Mouse (Mus musculus) gastrocnemius, adult 8-10 months (tissue): ENCODE measurements around the gene Polr1a. TPM values are rescaled to one million over a fixed set of nuclear protein-coding genes. Genes with fewer than 3 reads are reported as not detected.

ENCODE experiments used
- DNase-seq, 2 experiments: peaks; one replicate each; pipeline ENCODE4 v3.0.0; 2022; ENCODE audit warnings: low spot score in 2 of 2
- total RNA-seq, 4 experiments: library from RNA; stranded (reverse); gene quantifications; 2 replicates each; pipeline ENCODE4 v1.2.4; 2022

The Polr1a gene
- total RNA-seq, 4 experiments from 2014 or later = 29.0 to 37.6 (median 35.8) TPM

- no peak for DNase-seq
These were observed 88.4 kb downstream of the Polr1a start for GRCm38 (mm10) chr6:71997215-71997614.

- no peak for DNase-seq
These were observed 91.2 kb downstream of the Polr1a start for GRCm38 (mm10) chr6:71999917-72000512.

GRCm38 (mm10) chr6:72001220-72001777 is 92.4 kb downstream of the Polr1a start:
- no peak for DNase-seq

- no peak for DNase-seq
These were observed 98.8 kb downstream of the Polr1a start for GRCm38 (mm10) chr6:72007411-72008212.

- DNase-seq = no peak
These were observed 99.4 kb downstream of the Polr1a start for GRCm38 (mm10) chr6:72008213-72008655.

GRCm38 (mm10) chr6:72009454-72009853 is 100.6 kb downstream of the Polr1a start:
- no peak for DNase-seq

- no peak for DNase-seq
These were observed 105.2 kb downstream of the Polr1a start for GRCm38 (mm10) chr6:72014033-72014432.

- DNase-seq = no peak
These were observed 109.2 kb downstream of the Polr1a start for GRCm38 (mm10) chr6:72018052-72018451.

- no peak for DNase-seq
These were observed 116.6 kb downstream of the Polr1a start for GRCm38 (mm10) chr6:72025497-72025896.

GRCm38 (mm10) chr6:72028079-72028478 is 119.2 kb downstream of the Polr1a start:
- no peak for DNase-seq

- no peak for DNase-seq
These were observed 120.8 kb downstream of the Polr1a start for GRCm38 (mm10) chr6:72029674-72030073.

Other genes with a start within 250 kb of the Polr1a start
- gene Reep1, start 201.5 kb upstream of the Polr1a start, total RNA-seq = 10 to 100 TPM; 58.1 to 89.1 (median 69.7) TPM
- gene Mrpl35, start 82.1 kb upstream of the Polr1a start, total RNA-seq = 10 to 100 TPM; 33.5 to 42.3 (median 36.9) TPM
- gene Immt, start 77.7 kb upstream of the Polr1a start, total RNA-seq = 100 to 1,000 TPM; 260 to 279 (median 270) TPM
- 10 to 100 TPM; 54.4 to 58.1 (median 55.9) TPM for gene Ptcd3, start 303 bp upstream of the Polr1a start, total RNA-seq
- gene St3gal5, start 188.5 kb downstream of the Polr1a start, total RNA-seq = 10 to 100 TPM; 48.5 to 85.9 (median 71.1) TPM